Mouse (Mus musculus): ENCODE results near the gene Sh3bp5l. TPM values are rescaled to one million over a fixed set of nuclear protein-coding genes. Genes with fewer than 3 reads are reported as not detected.

The Sh3bp5l gene
- polyA plus RNA-seq (2014; fragmentation: Nextera tagmentation; extraction: Ambion mirVana): 21.0 and 22.5 TPM in 2 replicates

DNA sequence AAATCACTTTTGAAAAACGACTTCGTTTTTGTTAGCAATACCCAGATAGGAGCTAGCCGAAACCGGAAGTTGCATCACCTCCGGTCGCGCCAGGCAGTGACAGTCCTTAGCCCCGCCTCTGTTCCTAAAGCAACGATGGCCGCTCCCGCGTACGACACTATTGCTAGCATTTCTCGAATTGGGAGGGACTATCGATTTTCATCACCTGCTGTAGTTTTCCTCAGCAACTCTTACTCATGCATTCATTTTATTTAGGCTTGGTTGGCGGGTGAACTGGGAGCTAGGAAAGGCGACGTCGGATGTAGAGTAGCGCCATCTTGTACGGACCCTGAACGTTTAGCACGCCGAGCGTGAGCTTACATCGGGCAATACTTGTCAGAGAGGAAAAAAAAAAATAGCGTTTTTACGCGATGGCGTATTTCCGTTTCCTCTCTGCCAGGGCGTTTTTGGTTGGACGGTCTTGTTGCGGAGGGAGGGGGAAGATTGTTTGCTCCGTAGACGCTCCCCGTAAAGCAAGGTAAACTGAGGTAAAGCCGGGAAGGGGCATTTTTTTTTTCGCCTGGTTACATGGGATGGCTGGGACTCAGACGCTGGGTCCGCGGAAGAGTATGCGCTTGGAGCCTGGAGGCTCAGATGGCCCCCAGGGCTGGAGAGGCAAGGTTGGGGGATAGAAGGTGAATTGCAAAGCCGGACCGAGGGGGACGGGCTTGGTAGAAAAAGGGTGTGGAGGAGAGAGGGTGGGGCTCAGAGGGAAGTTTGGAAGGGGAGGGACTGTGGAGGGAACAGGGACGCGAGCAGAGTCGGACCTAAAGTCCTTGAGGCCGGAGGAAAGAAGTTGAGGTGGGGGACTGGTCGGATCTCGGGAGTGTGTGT, at the start of gene Sh3bp5l, which contains the start of gene Zfp672:
Gene Sh3bp5l (plus strand): TSS at position 449 of the 873 bp plus-strand sequence.
Gene Zfp672 (minus strand): TSS at position 64 of the 873 bp plus-strand sequence.
- under 1% methylated on average over 52 of the region's 52 CpGs for WGBS
- peak; percentile 96 for DNase-seq (ENCODE audit: low spot score)
- no peaks in the 10 kb centered on the region; the same call in 1 of the 2 replicates for H3K36me3 ChIP-seq (replicated peaks; ENCODE audit: control insufficient read depth, insufficient read depth, low read depth, low read length)

DNA sequence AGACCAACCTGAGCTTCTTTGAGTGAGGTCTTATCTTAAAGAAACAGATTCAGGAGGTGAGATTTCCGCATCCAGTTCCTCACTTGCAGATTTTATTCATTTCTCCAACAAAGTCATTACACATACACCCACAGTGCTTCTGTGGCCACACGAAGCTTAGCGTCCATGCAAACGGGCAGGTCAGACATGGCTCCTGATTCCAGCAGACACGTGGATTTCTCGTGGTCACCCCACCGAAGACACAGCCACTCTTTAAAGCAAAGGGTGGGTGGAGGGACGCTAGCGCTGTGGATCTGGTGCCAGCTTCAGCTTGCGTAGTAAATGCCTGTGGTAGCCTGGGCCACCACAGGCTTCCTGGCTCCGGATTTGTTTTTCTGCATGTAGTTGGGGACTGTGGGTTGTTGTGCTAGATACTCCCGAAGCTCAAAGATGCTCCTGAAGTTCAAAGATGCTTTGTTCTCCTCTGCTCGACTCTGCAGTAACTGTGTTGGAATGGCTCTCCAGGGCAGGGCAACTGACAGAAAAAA, 48.5 kb upstream of the Sh3bp5l start:
- DNase-seq (ENCODE audit: low spot score) (no peak), ATAC-seq (replicated peaks; ENCODE audit: insufficient number of reproducible peaks, low FRiP score, low TSS enrichment, low read depth) (no peak)
- no peak overlapping the region for H3K4me2 ChIP-seq (ENCODE audit: low read depth, low read length)
- H3K9ac ChIP-seq (replicated peaks; ENCODE audit: low read length): no peak overlapping the region
- no peaks in the 10 kb centered on the region for H3K27me3 ChIP-seq (ENCODE audit: control insufficient read depth, insufficient read depth, low read length)
- 88% methylated on average over 13 of the region's 13 CpGs for WGBS
- H3K27ac ChIP-seq (replicated peaks; ENCODE audit: low read depth, low read length): no peak overlapping the region
- H3K36me3 ChIP-seq (replicated peaks; ENCODE audit: control insufficient read depth, insufficient read depth, low read depth, low read length): no peaks in the 10 kb centered on the region
- H3K9me3 ChIP-seq (replicated peaks; ENCODE audit: control insufficient read depth, low read length): no peaks in the 10 kb centered on the region
- no peak overlapping the region for H3K4me3 ChIP-seq (ENCODE audit: low read depth, low read length)
- H3K4me1 ChIP-seq (ENCODE audit: control insufficient read depth, insufficient read depth, low read length): no peaks in the 10 kb centered on the region

More for the DNA sequence above, at the start of gene Sh3bp5l, which contains the start of gene Zfp672:
- Histone ChIP-seq H3K9me3 (replicated peaks; ENCODE audit: control insufficient read depth, low read length) (no peaks in the 10 kb centered on the region), H3K27ac (replicated peaks; ENCODE audit: low read depth, low read length) (peak within 1 kb of the TSS; percentile 66; the same call in 1 of the 2 replicates), H3K4me3 (ENCODE audit: low read depth, low read length) (peak within 1 kb of the TSS; percentile 72), H3K27me3 (ENCODE audit: control insufficient read depth, insufficient read depth, low read length) (no peaks in the 10 kb centered on the region), H3K9ac (replicated peaks; ENCODE audit: low read length) (peak within 1 kb of the TSS; percentile 80), H3K4me2 (ENCODE audit: low read depth, low read length) (peak within 1 kb of the TSS; percentile 66), H3K4me1 (ENCODE audit: control insufficient read depth, insufficient read depth, low read length) (no peaks in the 10 kb centered on the region)
- ATAC-seq (replicated peaks; ENCODE audit: insufficient number of reproducible peaks, low FRiP score, low TSS enrichment, low read depth): peak; percentile 90

- H3K27me3 ChIP-seq (ENCODE audit: control insufficient read depth, insufficient read depth, low read length): no peaks in the 10 kb centered on the region
- 86% methylated on average over 5 of the region's 5 CpGs for WGBS
Observed at GRCm38 (mm10) chr11:58282518-58282917, 48.0 kb upstream of the Sh3bp5l start.

DNA sequence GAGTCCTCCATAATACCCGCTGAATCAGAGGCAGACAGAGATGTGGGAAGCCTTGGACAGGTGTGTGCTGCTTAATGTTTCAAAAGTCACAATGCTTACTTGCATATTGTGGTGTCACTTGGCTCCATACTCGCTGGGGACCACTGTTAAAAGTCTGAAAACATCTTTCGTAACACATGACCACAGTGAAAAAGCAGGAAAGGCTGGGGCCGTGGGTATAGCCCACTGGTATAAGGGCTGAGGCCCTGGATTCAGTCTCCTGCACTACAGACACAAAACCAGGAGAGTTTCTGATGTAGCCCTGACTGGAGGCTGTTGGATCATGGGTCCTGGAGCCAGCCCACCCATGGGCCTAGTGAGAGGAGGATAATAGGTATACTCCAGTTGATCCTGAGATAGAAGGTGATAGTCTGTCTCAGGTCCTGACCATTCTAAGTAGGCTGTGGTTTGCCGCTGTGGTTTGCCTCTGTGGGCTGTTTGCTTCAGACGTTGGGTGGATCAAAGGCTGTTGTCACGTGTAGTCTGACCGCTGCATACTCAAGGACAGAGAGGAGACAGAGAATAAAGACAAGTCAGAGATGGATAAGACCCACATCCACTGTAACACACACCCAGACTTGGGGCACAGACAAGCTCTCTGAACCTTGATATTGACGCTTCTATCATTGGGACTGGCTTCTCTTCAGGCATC, 40.4 kb upstream of the Sh3bp5l start:
- Histone ChIP-seq H3K27ac (replicated peaks; ENCODE audit: low read depth, low read length) (no peak overlapping the region), H3K27me3 (ENCODE audit: control insufficient read depth, insufficient read depth, low read length) (no peaks in the 10 kb centered on the region), H3K9ac (replicated peaks; ENCODE audit: low read length) (no peak overlapping the region), H3K4me2 (ENCODE audit: low read depth, low read length) (no peak overlapping the region), H3K36me3 (replicated peaks; ENCODE audit: control insufficient read depth, insufficient read depth, low read depth, low read length) (no peaks in the 10 kb centered on the region), H3K9me3 (replicated peaks; ENCODE audit: control insufficient read depth, low read length) (no peaks in the 10 kb centered on the region), H3K4me1 (ENCODE audit: control insufficient read depth, insufficient read depth, low read length) (no peaks in the 10 kb centered on the region), H3K4me3 (ENCODE audit: low read depth, low read length) (no peak overlapping the region)
- 75% methylated on average over 9 of the region's 9 CpGs for WGBS
- ATAC-seq (replicated peaks; ENCODE audit: insufficient number of reproducible peaks, low FRiP score, low TSS enrichment, low read depth) (no peak), DNase-seq (ENCODE audit: low spot score) (no peak)

More at GRCm38 (mm10) chr11:58282518-58282917, 48.0 kb upstream of the Sh3bp5l start:
- Histone ChIP-seq H3K36me3 (replicated peaks; ENCODE audit: control insufficient read depth, insufficient read depth, low read depth, low read length) (no peaks in the 10 kb centered on the region), H3K9me3 (replicated peaks; ENCODE audit: control insufficient read depth, low read length) (no peaks in the 10 kb centered on the region), H3K4me2 (ENCODE audit: low read depth, low read length) (no peak overlapping the region), H3K4me3 (ENCODE audit: low read depth, low read length) (no peak overlapping the region), H3K9ac (replicated peaks; ENCODE audit: low read length) (no peak overlapping the region), H3K4me1 (ENCODE audit: control insufficient read depth, insufficient read depth, low read length) (no peaks in the 10 kb centered on the region), H3K27ac (replicated peaks; ENCODE audit: low read depth, low read length) (no peak overlapping the region)
- ATAC-seq (replicated peaks; ENCODE audit: insufficient number of reproducible peaks, low FRiP score, low TSS enrichment, low read depth) (no peak), DNase-seq (ENCODE audit: low spot score) (no peak)

DNA sequence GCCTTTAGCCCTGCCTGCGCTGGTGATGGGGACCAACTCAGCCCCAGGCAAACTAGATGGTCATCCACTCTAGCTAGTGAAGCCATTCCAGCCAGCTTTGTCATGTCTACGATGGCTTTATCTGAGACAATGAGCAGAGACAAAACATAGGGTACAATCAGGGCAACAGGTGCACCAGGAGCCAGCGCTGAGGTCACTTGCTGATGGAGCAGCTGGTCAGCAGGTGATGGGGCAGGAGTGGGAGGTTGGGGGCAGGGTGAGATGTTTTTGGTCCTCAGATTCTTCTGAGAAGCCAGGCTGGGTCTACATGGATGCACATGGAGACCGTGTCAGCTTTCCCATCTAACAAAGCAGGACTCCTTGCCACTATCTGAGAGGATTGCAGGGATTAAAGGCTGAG, 39.7 kb upstream of the Sh3bp5l start:
- ATAC-seq (replicated peaks; ENCODE audit: insufficient number of reproducible peaks, low FRiP score, low TSS enrichment, low read depth): no peak
- Histone ChIP-seq H3K4me2 (ENCODE audit: low read depth, low read length) (no peak overlapping the region), H3K36me3 (replicated peaks; ENCODE audit: control insufficient read depth, insufficient read depth, low read depth, low read length) (no peaks in the 10 kb centered on the region), H3K4me1 (ENCODE audit: control insufficient read depth, insufficient read depth, low read length) (no peaks in the 10 kb centered on the region), H3K9me3 (replicated peaks; ENCODE audit: control insufficient read depth, low read length) (no peaks in the 10 kb centered on the region), H3K27ac (replicated peaks; ENCODE audit: low read depth, low read length) (no peak overlapping the region), H3K9ac (replicated peaks; ENCODE audit: low read length) (no peak overlapping the region), H3K4me3 (ENCODE audit: low read depth, low read length) (no peak overlapping the region), H3K27me3 (ENCODE audit: control insufficient read depth, insufficient read depth, low read length) (no peaks in the 10 kb centered on the region)
- no peak for DNase-seq (ENCODE audit: low spot score)
- 85% methylated on average over 4 of the region's 4 CpGs for WGBS

GRCm38 (mm10) chr11:58292791-58293190, 37.7 kb upstream of the Sh3bp5l start:
- Histone ChIP-seq H3K27ac (replicated peaks; ENCODE audit: low read depth, low read length) (no peak overlapping the region), H3K4me1 (ENCODE audit: control insufficient read depth, insufficient read depth, low read length) (no peaks in the 10 kb centered on the region), H3K9me3 (replicated peaks; ENCODE audit: control insufficient read depth, low read length) (no peaks in the 10 kb centered on the region), H3K9ac (replicated peaks; ENCODE audit: low read length) (no peak overlapping the region), H3K4me3 (ENCODE audit: low read depth, low read length) (no peak overlapping the region), H3K4me2 (ENCODE audit: low read depth, low read length) (no peak overlapping the region), H3K36me3 (replicated peaks; ENCODE audit: control insufficient read depth, insufficient read depth, low read depth, low read length) (no peaks in the 10 kb centered on the region), H3K27me3 (ENCODE audit: control insufficient read depth, insufficient read depth, low read length) (no peaks in the 10 kb centered on the region)
- DNase-seq (ENCODE audit: low spot score): no peak
- 52% methylated on average over 4 of the region's 4 CpGs for WGBS
- ATAC-seq (replicated peaks; ENCODE audit: insufficient number of reproducible peaks, low FRiP score, low TSS enrichment, low read depth): no peak

GRCm38 (mm10) chr11:58297396-58297795, 33.1 kb upstream of the Sh3bp5l start:
- ATAC-seq (replicated peaks; ENCODE audit: insufficient number of reproducible peaks, low FRiP score, low TSS enrichment, low read depth): no peak
- H3K36me3 ChIP-seq (replicated peaks; ENCODE audit: control insufficient read depth, insufficient read depth, low read depth, low read length): no peaks in the 10 kb centered on the region
- H3K4me2 ChIP-seq (ENCODE audit: low read depth, low read length): no peak overlapping the region
- H3K27ac ChIP-seq (replicated peaks; ENCODE audit: low read depth, low read length): no peak overlapping the region
- DNase-seq (ENCODE audit: low spot score): no peak
- no peaks in the 10 kb centered on the region for H3K9me3 ChIP-seq (replicated peaks; ENCODE audit: control insufficient read depth, low read length)
- WGBS: 74% methylated on average over 6 of the region's 6 CpGs
- H3K4me3 ChIP-seq (ENCODE audit: low read depth, low read length): no peak overlapping the region
- H3K4me1 ChIP-seq (ENCODE audit: control insufficient read depth, insufficient read depth, low read length): no peaks in the 10 kb centered on the region
- no peaks in the 10 kb centered on the region for H3K27me3 ChIP-seq (ENCODE audit: control insufficient read depth, insufficient read depth, low read length)
- no peak overlapping the region for H3K9ac ChIP-seq (replicated peaks; ENCODE audit: low read length)

Data from embryonic facial prominence, embryonic 11.5 days (tissue).